Mouse (Mus musculus) left cerebral cortex, postnatal 14 days (tissue): Measurements from ENCODE around the gene Dhx57. TPM values are rescaled to one million over a fixed set of nuclear protein-coding genes. Genes with fewer than 3 reads are reported as not detected.
"Not testable (repeated sequence)": the region's sequence is repeated elsewhere in the genome, so short reads cannot be mapped to it uniquely, and the experiment has no call there.

Experiments
- DNase-seq, 2 experiments: peaks; one replicate each; pipeline ENCODE4 v3.0.0; 2021 to 2022; ENCODE audit warnings: low spot score in 2 of 2, mixed read lengths in 1 of 2
- intact Hi-C: fragments of 180-260 bp; cut with DNase I; formaldehyde crosslinking; loops from one replicate; pipeline ENCODE4 v1.15.1; 2025
- total RNA-seq, 2 experiments: library from RNA; stranded (reverse); gene quantifications; 2 replicates each; pipeline ENCODE4 v1.2.3; 2021

The Dhx57 gene
- total RNA-seq, 2 experiments from 2014 or later, result 47.8 to 53.9 TPM

DNA sequence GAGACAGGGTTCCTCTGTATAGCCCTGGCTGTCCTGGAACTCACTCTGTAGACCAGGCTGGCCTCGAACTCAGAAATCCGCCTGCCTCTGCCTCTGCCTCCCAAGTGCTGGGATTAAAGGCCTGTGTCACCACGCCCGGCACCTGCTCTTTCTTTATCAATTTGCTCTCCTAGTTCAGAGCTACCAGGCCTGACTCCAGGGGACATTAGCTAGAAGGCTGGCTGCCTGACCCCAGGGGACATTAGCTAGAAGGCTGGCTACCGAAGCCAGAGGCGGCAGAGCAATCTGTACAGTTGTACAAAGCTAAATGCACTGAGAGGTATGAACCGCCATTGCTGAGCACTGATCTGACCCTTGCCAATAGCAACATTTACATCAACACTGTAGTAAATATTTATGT, 19.7 kb downstream of the Dhx57 start:
- DNase-seq, intact Hi-C loops: not testable (repeated sequence)

DNA sequence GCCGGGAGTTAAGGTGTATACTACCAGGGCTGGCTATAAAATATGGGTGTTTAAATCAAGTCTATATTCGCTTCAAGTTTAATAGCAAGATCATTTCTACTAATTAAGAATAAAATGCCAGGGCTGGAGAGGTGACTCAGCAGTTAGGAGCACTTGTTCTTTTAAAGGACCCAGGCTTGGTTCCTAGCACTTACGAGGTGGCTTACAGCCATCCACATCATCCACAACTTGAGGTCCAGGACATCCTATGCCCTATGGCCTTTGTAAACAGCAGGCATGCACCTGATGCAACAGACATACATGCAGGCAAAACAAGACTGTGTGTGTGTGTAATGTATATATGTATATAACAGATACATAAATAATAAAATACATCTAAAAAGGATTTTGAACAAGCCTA, 22.1 kb downstream of the Dhx57 start:
- DNase-seq, result no peak
- intact Hi-C loops, result no loop called here

DNA sequence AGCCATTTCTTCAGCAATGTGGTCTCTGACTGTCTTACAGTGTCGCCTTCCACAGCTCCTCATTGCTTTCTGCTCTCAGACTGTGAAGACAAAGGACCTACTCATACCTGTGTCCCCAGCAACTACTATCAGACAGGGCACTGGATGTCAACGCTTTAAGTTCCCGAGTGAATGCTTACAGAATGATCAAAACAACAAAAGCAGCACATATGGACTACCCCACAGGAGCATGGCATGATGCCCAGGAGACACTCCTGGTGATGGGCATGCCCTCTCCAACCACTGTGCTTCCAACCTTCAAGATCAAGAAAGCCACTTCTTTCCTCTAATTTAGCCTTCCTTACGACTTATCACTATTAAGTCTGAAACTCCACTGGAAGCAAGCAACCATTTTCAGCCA, 23.2 kb downstream of the Dhx57 start:
- intact Hi-C loops, result no loop called here
- DNase-seq, result no peak

- DNase-seq, result no peak
- intact Hi-C loops, result no loop called here
Measured at GRCm38 (mm10) chr17:80255208-80255607, 35.1 kb downstream of the Dhx57 start.

GRCm38 (mm10) chr17:80254421-80254820, 35.9 kb downstream of the Dhx57 start:
- intact Hi-C loops, result no loop called here
- no peak for DNase-seq

GRCm38 (mm10) chr17:80252757-80253525, 37.3 kb downstream of the Dhx57 start:
- intact Hi-C loops, result no loop called here

GRCm38 (mm10) chr17:80243116-80243515, 47.2 kb downstream of the Dhx57 start:
- no peak for DNase-seq
- intact Hi-C loops, result no loop called here

More at GRCm38 (mm10) chr17:80252757-80253525, 37.3 kb downstream of the Dhx57 start:
- no peak for DNase-seq

DNA sequence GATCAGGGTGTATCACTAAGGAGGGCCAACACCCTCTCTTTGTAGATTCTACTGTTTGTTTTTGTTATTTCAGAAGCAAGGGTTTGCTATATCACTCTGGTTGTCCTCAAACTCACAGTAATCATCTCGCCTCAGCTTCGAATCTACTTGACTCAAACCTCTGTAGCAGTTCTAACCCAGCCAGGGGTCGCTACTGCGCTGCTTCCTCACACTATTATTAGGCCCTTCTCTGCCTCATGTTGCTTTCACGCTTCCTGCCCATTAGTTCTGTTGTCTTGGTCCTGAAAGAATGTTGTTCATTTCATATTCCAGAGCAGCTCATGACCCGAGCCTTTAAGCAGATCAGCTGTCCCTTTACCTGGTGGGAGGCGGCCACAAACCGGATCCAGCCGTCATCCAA, 48.7 kb downstream of the Dhx57 start:
- DNase-seq, result no peak
- intact Hi-C loops, result no loop called here

DNA sequence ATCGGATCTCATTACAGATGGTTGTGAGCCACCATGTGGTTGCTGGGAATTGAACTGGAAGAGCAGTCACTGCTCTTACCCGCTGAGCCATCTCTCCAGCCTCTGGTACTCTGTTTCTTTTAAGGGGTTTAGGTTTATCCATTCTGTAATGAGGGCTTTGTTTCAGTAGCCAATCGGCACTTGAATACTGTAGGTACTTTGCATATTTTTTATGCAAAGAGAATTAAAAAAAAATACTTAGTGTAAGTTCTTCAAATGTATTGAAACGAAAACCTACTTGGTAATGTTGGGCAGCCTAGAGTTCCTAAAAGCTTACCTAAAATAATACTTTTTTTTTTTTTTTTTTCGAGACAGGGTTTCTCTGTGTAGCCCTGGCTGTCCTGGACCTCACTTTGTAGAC, 52.8 kb downstream of the Dhx57 start:
- DNase-seq, result no peak

GRCm38 (mm10) chr17:80236805-80237204, 53.5 kb downstream of the Dhx57 start:
- intact Hi-C loops, result no loop called here
- DNase-seq, result no peak

More for the DNA sequence above, 52.8 kb downstream of the Dhx57 start:
- intact Hi-C loops, result no loop called here

DNA sequence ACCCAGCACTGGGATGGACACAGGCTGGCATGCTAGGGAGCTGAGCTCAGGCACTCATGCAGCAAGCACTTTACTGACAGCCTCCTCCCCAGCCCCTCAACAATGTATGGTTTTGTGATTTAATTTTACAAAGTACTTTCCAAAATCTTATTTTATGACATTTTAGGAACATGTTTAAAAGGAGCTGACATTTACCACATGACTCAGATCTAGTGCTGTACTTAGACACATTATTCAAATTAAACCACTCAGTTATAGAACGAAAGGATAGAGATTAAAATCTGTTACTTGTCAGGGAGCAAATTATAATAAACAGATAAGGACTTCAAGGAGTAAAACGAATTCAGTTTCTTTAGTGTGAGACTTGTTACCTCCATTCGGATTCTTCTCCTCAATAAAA, 54.8 kb downstream of the Dhx57 start:
- peak in 1 of 2 experiments; percentile 47 for DNase-seq
- intact Hi-C loops, result no loop called here

DNA sequence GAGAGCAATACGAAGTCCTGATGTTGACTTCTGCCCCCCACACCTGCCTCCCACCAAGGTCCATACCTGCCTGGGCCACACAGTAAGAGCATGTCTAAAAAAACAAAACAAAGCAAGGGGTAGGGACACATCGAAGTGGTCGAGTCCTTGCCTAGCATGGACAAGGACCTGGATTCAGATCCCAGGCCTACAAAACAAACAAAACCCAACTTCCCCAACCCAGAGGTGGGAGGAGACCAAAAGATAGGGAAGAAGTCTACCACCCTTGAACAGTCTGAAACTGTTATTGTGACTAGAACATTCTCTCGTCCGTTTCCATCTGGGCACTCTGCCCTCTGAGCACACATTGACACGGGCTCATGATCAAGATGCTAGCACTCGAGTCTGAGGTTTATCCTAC, 55.9 kb downstream of the Dhx57 start:
- DNase-seq, result no peak
- intact Hi-C loops, result no loop called here

DNA sequence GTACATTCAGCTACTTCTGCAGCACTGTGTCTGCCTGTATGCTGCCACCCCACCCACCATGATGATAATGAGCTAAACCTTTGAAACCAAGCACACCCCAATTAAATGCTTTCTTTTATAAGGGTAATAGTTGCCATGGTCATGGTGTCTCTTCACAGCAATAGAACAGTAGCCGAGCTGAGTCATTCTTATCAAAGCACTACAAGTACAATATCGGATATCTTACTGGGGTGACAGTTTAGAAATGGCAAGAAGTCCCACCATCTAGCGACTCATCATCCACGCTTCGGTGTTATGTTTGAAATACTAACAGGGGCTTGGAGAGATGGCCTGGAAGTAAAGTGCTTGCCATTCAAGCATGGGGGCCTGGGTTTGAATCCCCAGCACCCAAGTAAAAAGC, 56.4 kb downstream of the Dhx57 start:
- intact Hi-C loops, result no loop called here
- no peak for DNase-seq

- intact Hi-C loops, result no loop called here
- no peak for DNase-seq
Measured at GRCm38 (mm10) chr17:80229396-80229795, 60.9 kb downstream of the Dhx57 start.

GRCm38 (mm10) chr17:80225142-80225541, 65.1 kb downstream of the Dhx57 start:
- not testable (repeated sequence) for DNase-seq
- intact Hi-C loops, result loop anchor here (2.0 kb wide), 1 partner anchor 18 kb away; the partner anchor contains the start of genes Srsf7 and Ttc39d

DNA sequence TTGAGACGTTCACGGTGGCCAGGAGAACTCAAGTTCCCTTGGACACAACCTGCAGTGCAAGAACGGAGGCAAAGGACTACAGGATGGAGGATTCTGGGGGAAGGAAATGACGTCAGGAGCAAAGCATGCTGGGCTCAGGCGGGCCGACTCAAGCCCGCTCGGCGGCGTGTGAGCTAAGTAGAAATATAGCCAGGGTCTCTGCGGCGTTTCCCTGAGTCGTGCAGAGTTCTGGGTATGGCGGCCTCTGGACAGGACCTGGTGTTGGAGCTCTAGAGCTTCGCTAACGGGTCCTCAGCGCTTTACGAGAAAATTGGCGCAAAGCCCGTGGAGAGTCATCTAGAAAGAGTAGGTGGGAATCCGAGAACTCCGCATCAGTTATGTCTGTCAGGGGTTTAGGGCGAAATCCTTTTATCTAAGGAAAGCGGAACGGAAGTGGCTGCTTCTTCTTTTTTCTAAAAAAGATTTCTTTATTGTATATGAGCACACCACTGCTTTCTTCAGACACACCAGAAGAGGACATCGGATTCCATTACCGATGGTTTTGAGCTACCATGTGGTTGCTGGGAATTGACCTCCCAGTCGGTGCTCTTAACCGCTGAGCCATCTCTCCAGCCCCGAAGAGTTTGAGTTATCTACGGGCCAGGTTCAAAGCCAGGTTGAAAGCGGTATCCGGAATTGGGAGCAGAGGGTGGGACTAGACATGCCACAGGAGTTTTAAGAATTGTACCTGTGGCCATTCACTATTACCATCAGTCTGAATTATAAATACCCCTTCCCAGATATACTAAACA, 65.8 kb downstream of the Dhx57 start, which contains the start of gene Gemin6:
Gene Gemin6 (plus strand): TSS at position 116 of the 791 bp plus-strand sequence.
- peak; percentile 85 to 88 for DNase-seq
- intact Hi-C loops, result loop anchor here (2.0 kb wide), 1 partner anchor 18 kb away; the partner anchor contains the start of genes Srsf7 and Ttc39d

DNA sequence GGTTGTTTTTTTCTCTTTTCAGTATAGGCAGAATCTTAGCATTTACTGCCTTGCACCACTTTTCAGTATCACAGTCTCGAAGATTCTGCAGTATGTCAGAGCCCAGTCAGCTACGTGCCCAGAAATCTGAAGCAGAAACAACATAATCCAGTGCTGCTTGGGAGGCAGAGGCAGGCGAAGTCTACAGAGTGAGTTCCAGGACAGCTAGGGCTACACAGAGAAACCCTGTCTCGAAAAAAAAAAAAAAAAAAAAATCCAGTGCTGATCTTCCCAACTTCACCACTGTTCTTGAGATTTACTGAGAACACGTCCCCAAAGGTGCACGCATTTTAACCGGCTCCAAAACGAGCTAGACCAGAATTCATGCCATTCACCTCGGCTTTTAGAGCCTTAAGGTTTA, 66.4 kb downstream of the Dhx57 start:
- intact Hi-C loops, result loop anchor here (2.0 kb wide), 1 partner anchor 17 kb away; the partner anchor contains the start of genes Srsf7 and Ttc39d
- no peak for DNase-seq

DNA sequence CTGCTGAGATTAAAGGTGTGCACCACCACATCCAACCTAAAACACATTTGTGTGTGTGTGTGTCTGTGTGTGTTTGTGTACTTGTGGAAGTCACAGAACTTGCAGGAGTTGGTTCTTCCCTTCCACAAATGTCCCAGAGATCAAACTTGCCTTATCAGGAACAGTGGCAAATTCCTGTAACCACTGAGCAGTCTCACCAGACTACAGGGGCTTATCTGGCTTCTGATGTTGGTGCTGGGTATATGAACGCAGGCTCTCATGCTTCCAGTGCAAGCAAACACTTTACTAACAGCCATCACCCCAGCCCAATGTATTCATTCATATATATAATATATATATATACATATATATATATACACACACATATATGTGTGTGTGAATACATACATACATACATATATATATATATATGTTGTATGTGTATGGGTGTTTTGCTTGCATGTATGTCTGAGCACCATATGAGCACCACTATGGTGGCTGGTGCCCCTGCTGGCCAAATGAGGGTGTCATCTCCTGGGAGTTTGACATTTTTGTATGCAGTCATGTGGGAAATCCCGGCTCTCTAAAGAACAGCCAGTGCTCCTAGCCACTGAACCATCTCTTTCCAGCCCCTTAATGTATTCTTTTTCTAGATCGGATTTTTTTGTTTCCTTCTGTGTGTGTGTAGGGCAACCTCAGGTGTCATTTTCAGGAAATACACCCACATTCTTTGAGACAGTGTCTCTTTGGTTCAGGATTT, 68.2 kb downstream of the Dhx57 start:
- intact Hi-C loops, result no loop called here
- DNase-seq, result no peak

DNA sequence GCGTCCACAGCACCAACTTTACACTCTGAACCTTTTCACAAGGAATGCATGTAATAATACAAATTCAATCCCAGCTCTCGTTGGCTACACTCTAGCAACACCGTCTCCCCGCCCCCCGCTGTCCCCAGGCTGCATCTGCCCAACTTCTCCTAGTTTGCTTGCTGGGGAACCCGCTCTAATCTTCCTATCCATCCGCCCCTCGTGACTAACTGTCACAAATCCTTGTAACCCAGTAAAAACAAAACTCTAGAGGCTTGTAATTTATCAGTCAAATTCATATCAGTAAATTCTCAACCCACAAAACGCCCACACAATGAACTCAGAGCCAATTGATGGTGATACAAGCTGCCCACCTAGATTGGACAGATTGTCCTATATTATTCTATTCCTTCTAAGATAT, 69.1 kb downstream of the Dhx57 start:
- DNase-seq, result no peak
- intact Hi-C loops, result no loop called here

- no peak for DNase-seq
- intact Hi-C loops, result no loop called here
Measured at GRCm38 (mm10) chr17:80220131-80220530, 70.1 kb downstream of the Dhx57 start.
